Mouse (Mus musculus) heart, postnatal 0 days (tissue): ENCODE measurements around the gene Xrcc1.

Experiments used
- CTCF ChIP-seq: IDR thresholded peaks from 2 replicates; pipeline ENCODE4 v1.5.1; 2016; ENCODE audit warnings: antibody characterized with exemption, control low read depth, low read depth
- EP300 ChIP-seq: IDR thresholded peaks from 2 replicates; pipeline ENCODE4 v1.6.1; 2016; ENCODE audit warnings: antibody characterized with exemption, low read depth

DNA sequence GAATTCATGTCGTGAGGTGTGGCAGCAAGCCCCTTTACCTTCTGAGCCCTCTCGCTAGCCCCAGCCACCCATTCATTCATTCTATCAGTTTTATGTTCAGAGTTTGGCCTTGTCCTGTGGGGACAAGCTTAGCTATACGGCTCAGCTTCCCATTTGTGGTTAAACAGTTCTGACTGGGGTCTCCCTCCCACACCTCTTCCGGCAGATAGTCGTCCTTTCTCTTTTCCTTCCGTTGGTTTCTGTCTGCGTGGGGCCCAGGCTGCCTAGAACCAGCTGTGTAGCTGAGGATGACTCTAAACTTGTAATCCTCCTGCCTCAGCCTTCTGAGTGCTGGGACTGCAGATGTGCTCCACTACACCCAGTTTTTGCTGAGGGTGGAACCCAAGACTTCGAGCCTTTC lies 71.7 kb downstream of the Xrcc1 start:
- TF ChIP-seq CTCF (no peak), EP300 (no peak)
